Mouse (Mus musculus): Measurements from ENCODE around the gene Zfp260. TPM values are rescaled to one million over a fixed set of nuclear protein-coding genes. Genes with fewer than 3 reads are reported as not detected.

Gene Zfp260
- 71.0 and 82.3 TPM in 2 replicates for polyA plus RNA-seq (2015; fragmentation: Nextera tagmentation; extraction: Ambion mirVana)

DNA sequence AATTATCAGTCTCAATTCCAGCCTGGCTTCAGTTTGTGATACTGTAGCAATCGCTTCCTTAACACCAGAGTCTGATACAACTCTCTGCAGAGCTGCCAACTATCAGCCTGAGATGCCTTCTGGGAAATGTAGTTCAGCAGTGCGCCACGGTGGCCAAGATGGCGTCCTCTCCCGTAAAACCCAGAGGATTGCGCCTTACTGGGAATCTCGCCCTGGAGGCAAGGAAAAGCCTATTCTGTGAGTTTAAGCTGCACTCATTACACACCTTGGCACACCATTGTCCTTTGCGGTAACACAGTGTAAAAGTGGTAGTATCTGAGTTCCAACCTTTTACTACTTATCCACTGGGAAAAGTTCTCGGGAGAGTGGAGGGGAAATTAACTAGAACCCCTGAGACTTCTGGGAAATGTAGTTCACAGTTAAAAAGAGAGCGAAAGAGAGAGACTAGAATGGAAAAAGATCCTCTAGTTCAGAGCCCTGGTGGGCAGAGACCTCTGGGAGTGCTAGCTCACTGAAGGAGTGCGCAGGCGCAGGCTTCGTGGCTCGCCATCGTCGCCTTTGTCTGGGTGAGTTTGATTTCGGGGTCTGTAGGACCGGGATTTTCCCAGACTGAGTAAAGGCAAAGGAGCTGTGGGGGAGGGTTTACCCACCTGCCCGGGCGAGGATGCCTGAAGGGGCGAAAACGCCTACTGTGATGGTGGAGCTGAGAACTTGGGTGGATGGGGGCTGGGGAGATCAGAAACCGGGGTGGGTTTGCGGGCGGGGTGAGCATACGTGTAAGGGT lies at the start of gene Zfp260:
TSS of gene Zfp260 (plus strand) at position 132 of the 784 bp plus-strand sequence.
- Histone ChIP-seq H3K36me3 (peaks cover 9% of the 10 kb centered on the region; the same call in 1 of the 2 replicates), H3K4me2 (replicated peaks) (peak within 1 kb of the TSS; percentile 67), H3K4me3 (replicated peaks) (peak within 1 kb of the TSS; percentile 63), H3K27me3 (replicated peaks) (no peaks in the 10 kb centered on the region), H3K9me3 (no peaks in the 10 kb centered on the region), H3K9ac (peak within 1 kb of the TSS; percentile 82), H3K4me1 (replicated peaks) (peaks cover 9% of the 10 kb centered on the region; the same call in 1 of the 2 replicates), H3K27ac (peak within 1 kb of the TSS; percentile 97)
- under 1% methylated on average over 26 of the region's 26 CpGs for WGBS
- peak; percentile 88 for ATAC-seq

DNA sequence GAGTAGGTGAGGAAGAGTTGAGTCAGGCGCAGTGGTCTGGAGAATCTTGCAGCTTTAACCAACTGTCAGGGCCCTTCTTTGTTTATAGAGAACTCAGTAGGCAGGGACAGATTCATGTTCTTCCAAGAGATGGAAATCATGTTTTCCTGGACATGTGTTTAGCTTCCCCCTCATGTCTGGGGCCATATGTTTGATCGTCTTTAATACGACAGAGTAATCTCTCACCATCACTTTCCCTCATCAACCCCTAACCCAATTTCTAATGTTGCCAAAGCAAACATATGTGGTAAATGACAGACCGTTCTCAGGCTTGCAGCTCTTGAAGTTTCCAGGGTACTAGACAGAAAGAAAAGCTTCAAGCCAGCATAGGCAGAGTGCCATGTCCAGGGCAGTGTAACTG lies 46.5 kb upstream of the Zfp260 start:
- H3K9ac ChIP-seq, result no peak overlapping the region
- H3K4me1 ChIP-seq (replicated peaks), result peaks cover 8% of the 10 kb centered on the region; the same call in 1 of the 2 replicates
- no peaks in the 10 kb centered on the region for H3K36me3 ChIP-seq
- H3K27ac ChIP-seq, result no peak overlapping the region
- ATAC-seq, result no peak
- no peak overlapping the region for H3K4me3 ChIP-seq (replicated peaks)
- H3K4me2 ChIP-seq (replicated peaks), result no peak overlapping the region
- H3K27me3 ChIP-seq (replicated peaks), result no peaks in the 10 kb centered on the region
- no peaks in the 10 kb centered on the region for H3K9me3 ChIP-seq
- 83% methylated on average over 4 of the region's 4 CpGs for WGBS

GRCm38 (mm10) chr7:30050882-30051548 lies 43.6 kb upstream of the Zfp260 start, which contains the start of gene Zfp14:
Zfp14 (minus strand) TSS chr7:30051380.
- H3K27ac ChIP-seq, result peak within 1 kb of the TSS; percentile 79
- under 1% methylated on average over 40 of the region's 40 CpGs for WGBS
- peak within 1 kb of the TSS; percentile 77 for H3K4me2 ChIP-seq (replicated peaks)
- H3K27me3 ChIP-seq (replicated peaks), result no peaks in the 10 kb centered on the region
- no peaks in the 10 kb centered on the region for H3K36me3 ChIP-seq
- ATAC-seq, result peak; percentile 99
- H3K9me3 ChIP-seq, result no peaks in the 10 kb centered on the region
- peak within 1 kb of the TSS; percentile 70 for H3K9ac ChIP-seq
- H3K4me1 ChIP-seq (replicated peaks), result peaks cover 8% of the 10 kb centered on the region; the same call in 1 of the 2 replicates
- H3K4me3 ChIP-seq (replicated peaks), result peak within 1 kb of the TSS; percentile 74

DNA sequence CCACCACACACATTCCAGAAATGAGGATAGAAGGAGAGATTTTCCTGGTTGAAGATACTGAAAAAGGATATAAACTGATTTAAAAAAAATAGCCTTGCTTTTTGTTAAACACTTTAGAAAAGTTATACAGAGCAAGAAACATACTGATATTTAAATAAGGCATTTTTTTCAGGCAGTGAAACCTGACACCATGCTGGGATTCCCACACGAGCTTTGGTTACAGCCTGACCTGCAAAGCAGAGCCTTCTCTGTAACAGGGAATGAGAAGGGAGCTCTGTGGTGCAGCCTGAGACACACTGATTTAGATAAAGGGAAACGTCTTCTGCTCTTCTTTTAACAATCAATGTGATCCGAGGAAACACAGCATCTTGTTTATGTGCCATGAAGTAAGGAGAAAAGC lies 41.0 kb upstream of the Zfp260 start:
- Histone ChIP-seq H3K27ac (no peak overlapping the region), H3K27me3 (replicated peaks) (no peaks in the 10 kb centered on the region), H3K4me2 (replicated peaks) (no peak overlapping the region)

GRCm38 (mm10) chr7:30060341-30060740 lies 34.2 kb upstream of the Zfp260 start:
- Histone ChIP-seq H3K27ac (no peak overlapping the region), H3K9ac (no peak overlapping the region), H3K4me2 (replicated peaks) (no peak overlapping the region), H3K36me3 (0 out of 2 replicates have a peak, but pooled peaks cover 7% of the 10 kb centered on the region), H3K4me3 (replicated peaks) (no peak overlapping the region), H3K9me3 (no peaks in the 10 kb centered on the region), H3K4me1 (replicated peaks) (no peaks in the 10 kb centered on the region), H3K27me3 (replicated peaks) (no peaks in the 10 kb centered on the region)
- no peak for ATAC-seq
- 86% methylated on average over 6 of the region's 6 CpGs for WGBS

More for the DNA sequence above, 41.0 kb upstream of the Zfp260 start:
- 7% methylated on average over 3 of the region's 3 CpGs for WGBS
- Histone ChIP-seq H3K9ac (0 out of 2 replicates have a peak overlapping the region, but pooled peaks have one; percentile 15), H3K4me3 (replicated peaks) (no peak overlapping the region), H3K36me3 (0 out of 2 replicates have a peak, but pooled peaks cover 4% of the 10 kb centered on the region), H3K4me1 (replicated peaks) (peaks cover 8% of the 10 kb centered on the region; the same call in 1 of the 2 replicates), H3K9me3 (no peaks in the 10 kb centered on the region)
- no peak for ATAC-seq

GRCm38 (mm10) chr7:30062478-30062877 lies 32.1 kb upstream of the Zfp260 start:
- no peak overlapping the region for H3K4me2 ChIP-seq (replicated peaks)
- no peak overlapping the region for H3K27ac ChIP-seq
- no peaks in the 10 kb centered on the region for H3K27me3 ChIP-seq (replicated peaks)
- ATAC-seq, result no peak
- no peak overlapping the region for H3K9ac ChIP-seq
- H3K9me3 ChIP-seq, result no peaks in the 10 kb centered on the region
- 0 out of 2 replicates have a peak, but pooled peaks cover 3% of the 10 kb centered on the region for H3K36me3 ChIP-seq
- no peaks in the 10 kb centered on the region for H3K4me1 ChIP-seq (replicated peaks)
- H3K4me3 ChIP-seq (replicated peaks), result no peak overlapping the region
- WGBS, result 87% methylated on average over 5 of the region's 5 CpGs

DNA sequence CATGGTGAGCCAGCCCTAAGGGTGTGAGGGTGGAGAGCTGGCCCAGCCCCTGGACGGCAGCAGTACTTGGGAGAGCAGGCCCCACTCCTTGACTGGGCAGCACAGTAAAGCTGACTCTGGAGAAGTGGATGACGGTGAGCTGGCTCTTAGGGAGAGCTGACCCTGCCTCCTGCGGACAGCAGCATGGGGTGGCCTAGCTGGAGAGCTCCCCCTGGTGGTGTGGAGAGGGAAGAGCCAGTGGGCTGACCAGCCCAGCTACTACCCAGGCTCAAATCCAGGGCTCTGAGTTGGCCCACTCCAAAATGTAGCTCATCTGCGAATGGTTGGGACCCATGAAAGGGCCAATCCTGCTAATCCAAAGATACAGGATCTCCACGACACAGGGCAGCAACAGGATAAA lies 30.0 kb upstream of the Zfp260 start:
- H3K9me3 ChIP-seq, result no peaks in the 10 kb centered on the region
- WGBS, result 73% methylated on average over 5 of the region's 5 CpGs
- H3K27ac ChIP-seq, result no peak overlapping the region
- no peak overlapping the region for H3K9ac ChIP-seq
- peaks cover 6% of the 10 kb centered on the region; the same call in 1 of the 2 replicates for H3K36me3 ChIP-seq
- no peak overlapping the region for H3K4me3 ChIP-seq (replicated peaks)
- H3K4me1 ChIP-seq (replicated peaks), result no peaks in the 10 kb centered on the region
- ATAC-seq, result no peak
- no peaks in the 10 kb centered on the region for H3K27me3 ChIP-seq (replicated peaks)
- H3K4me2 ChIP-seq (replicated peaks), result no peak overlapping the region

DNA sequence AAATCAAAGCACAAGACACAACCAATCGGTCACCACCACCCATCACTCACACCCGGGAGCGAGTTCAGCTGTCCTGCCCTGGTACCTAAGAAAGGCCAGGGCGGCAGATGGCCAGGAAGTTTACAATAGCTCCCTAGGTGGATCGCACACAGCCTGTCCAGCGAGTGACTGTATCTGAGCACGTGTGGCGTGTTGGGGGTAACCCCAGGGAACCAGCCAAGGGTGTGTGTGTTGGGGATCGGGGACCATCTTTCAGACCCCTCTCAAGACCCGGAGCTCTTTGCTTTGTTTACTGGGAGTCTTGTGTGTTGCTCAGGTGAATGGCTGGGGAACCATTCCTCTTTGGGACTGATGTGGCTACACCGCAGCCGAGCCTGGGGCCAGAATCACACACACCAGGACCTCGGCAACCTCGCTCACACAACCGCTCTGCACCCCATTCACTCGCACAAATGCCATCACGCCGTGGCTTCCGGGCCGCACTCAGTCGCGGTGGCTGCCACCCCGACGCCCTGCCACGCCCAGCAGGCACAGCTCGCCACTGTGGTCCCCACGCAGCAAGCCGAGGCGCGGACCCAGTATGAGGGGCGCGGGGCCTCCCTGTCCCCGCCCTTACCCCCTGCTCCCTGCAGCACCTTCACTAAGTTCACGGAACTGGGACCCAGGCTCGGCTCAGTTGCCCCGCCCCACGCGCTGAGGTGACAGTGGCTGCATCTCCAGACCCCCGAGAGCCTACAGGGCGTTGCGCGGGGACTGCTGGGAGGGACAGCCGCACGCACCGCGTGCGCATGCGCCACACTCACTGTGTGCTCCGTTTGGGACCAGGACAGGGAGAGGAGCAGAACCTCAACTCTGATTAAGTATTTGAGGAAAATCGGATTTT lies 22.2 kb upstream of the Zfp260 start, which contains the start of gene Zfp82:
TSS of gene Zfp82 (minus strand) at position 755 of the 883 bp plus-strand sequence.
- Histone ChIP-seq H3K4me3 (replicated peaks) (peak within 1 kb of the TSS; percentile 84), H3K36me3 (peaks cover 3% of the 10 kb centered on the region; the same call in 1 of the 2 replicates), H3K4me1 (replicated peaks) (no peaks in the 10 kb centered on the region), H3K27me3 (replicated peaks) (no peaks in the 10 kb centered on the region), H3K9me3 (no peaks in the 10 kb centered on the region), H3K27ac (peak within 1 kb of the TSS; percentile 75), H3K9ac (peak within 1 kb of the TSS; percentile 80), H3K4me2 (replicated peaks) (peak within 1 kb of the TSS; percentile 95)
- peak; percentile 98 for ATAC-seq
- under 1% methylated on average over 50 of the region's 50 CpGs for WGBS

DNA sequence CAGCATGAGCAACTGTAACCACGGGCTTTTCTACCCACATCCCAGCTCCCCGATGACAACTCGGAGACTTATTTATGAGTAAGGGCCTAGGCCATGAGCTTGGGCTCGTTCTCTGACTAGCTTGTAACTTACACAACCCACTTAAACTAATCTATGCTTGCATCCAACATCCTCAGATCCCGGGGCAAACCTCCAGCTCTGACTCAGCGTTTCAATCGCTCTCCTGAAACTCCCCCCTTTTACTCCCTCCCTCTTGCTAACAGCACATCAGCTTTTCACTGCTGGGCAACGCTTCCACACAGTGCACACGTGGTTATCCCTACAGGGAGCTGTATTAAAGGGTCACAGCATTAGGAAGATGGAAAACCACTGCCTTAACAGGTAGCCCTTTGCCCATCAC lies 8.1 kb upstream of the Zfp260 start:
- H3K36me3 ChIP-seq, result peaks cover 14% of the 10 kb centered on the region
- H3K4me1 ChIP-seq (replicated peaks), result peaks cover 9% of the 10 kb centered on the region
- no peak overlapping the region for H3K9ac ChIP-seq
- no peak overlapping the region for H3K4me3 ChIP-seq (replicated peaks)
- no peaks in the 10 kb centered on the region for H3K9me3 ChIP-seq
- H3K27ac ChIP-seq, result no peak overlapping the region
- H3K4me2 ChIP-seq (replicated peaks), result no peak overlapping the region
- 93% methylated on average over 9 of the region's 9 CpGs for WGBS
- H3K27me3 ChIP-seq (replicated peaks), result no peaks in the 10 kb centered on the region
- ATAC-seq, result no peak

- H3K4me3 ChIP-seq (replicated peaks), result peak overlapping the region; percentile 62
- peak overlapping the region; percentile 55 for H3K9ac ChIP-seq
- H3K9me3 ChIP-seq, result no peaks in the 10 kb centered on the region
- no peak for ATAC-seq
- H3K4me1 ChIP-seq (replicated peaks), result peaks cover 15% of the 10 kb centered on the region
- H3K4me2 ChIP-seq (replicated peaks), result peak overlapping the region; percentile 74
- WGBS, result 12% methylated on average over 6 of the region's 6 CpGs
- peaks cover 14% of the 10 kb centered on the region for H3K36me3 ChIP-seq
- H3K27ac ChIP-seq, result no peak overlapping the region
- H3K27me3 ChIP-seq (replicated peaks), result no peaks in the 10 kb centered on the region
Measured at GRCm38 (mm10) chr7:30089405-30089804, 5.2 kb upstream of the Zfp260 start.

GRCm38 (mm10) chr7:30090092-30090969 lies 4.2 kb upstream of the Zfp260 start, which contains the start of the genes Gm26920 and Zfp566:
Gm26920 (minus strand) TSS chr7:30090410.
Zfp566 (minus strand) TSS chr7:30090527.
- H3K4me2 ChIP-seq (replicated peaks), result peak within 1 kb of the TSS; percentile 74
- peaks cover 15% of the 10 kb centered on the region for H3K4me1 ChIP-seq (replicated peaks)
- no peaks in the 10 kb centered on the region for H3K27me3 ChIP-seq (replicated peaks)
- peak; percentile 94 for ATAC-seq
- peaks cover 8% of the 10 kb centered on the region for H3K36me3 ChIP-seq
- no peaks in the 10 kb centered on the region for H3K9me3 ChIP-seq
- peak within 1 kb of the TSS; percentile 80 for H3K27ac ChIP-seq
- H3K9ac ChIP-seq, result peak within 1 kb of the TSS; percentile 55
- H3K4me3 ChIP-seq (replicated peaks), result peak within 1 kb of the TSS; percentile 62
- 0% methylated on average over 40 of the region's 40 CpGs for WGBS

Measured in intestine, embryonic 15.5 days (tissue).